Mouse (Mus musculus) erythroblast, adult 5-6 weeks (primary cell): ENCODE measurements around the gene Ncbp2. TPM values are rescaled to one million over a fixed set of nuclear protein-coding genes. Genes with fewer than 3 reads are reported as not detected.

Experiments
- ATAC-seq: replicated peaks from 2 replicates; pipeline ENCODE4 v1.8.0; 2016; ENCODE audit warnings: moderate number of reproducible peaks, mild to moderate bottlenecking, moderate TSS enrichment, inconsistent platforms; ENCODE audit not compliant: poor library complexity, low FRiP score, severe bottlenecking
- total RNA-seq, 2 experiments: library from RNA; stranded (forward) in 1 of 2; stranded (reverse) in 1 of 2; fragments of 150-400 nt in 1 of 2; fragments of 200-764, 138-1000 nt in 1 of 2; gene quantifications; 2 replicates each; pipeline versions ENCODE4 v1.2.3 to v1.2.4; 2015 to 2017; ENCODE audit warnings: low replicate concordance in 2 of 2

Gene Ncbp2
- total RNA-seq (2015; ENCODE audit: low replicate concordance) (3.1 and 11.7 TPM in 2 replicates), total RNA-seq (2017; ENCODE audit: low replicate concordance) (4.9 and 8.9 TPM in 2 replicates)

- peak; percentile 95 for ATAC-seq
These were observed at the start of gene Ncbp2, which contains the start of gene 0610012G03Rik for GRCm38 (mm10) chr16:31948345-31948774. Gene Ncbp2, plus strand, starts transcription at chr16:31948513. Gene 0610012G03Rik, minus strand, starts transcription at chr16:31948494.

- ATAC-seq = no peak
These were observed 49.6 kb upstream of the Ncbp2 start for GRCm38 (mm10) chr16:31898546-31899326.

GRCm38 (mm10) chr16:31901886-31902285 lies 46.4 kb upstream of the Ncbp2 start:
- ATAC-seq = no peak

GRCm38 (mm10) chr16:31903239-31903638 lies 45.1 kb upstream of the Ncbp2 start:
- no peak for ATAC-seq

GRCm38 (mm10) chr16:31905331-31905730 lies 43.0 kb upstream of the Ncbp2 start:
- 0 out of 2 replicates have a peak, but pooled peaks have one; percentile 44 for ATAC-seq

GRCm38 (mm10) chr16:31905891-31906825 lies 42.2 kb upstream of the Ncbp2 start:
- no peak for ATAC-seq

GRCm38 (mm10) chr16:31906896-31907295 lies 41.4 kb upstream of the Ncbp2 start:
- ATAC-seq = no peak

GRCm38 (mm10) chr16:31908959-31909358 lies 39.4 kb upstream of the Ncbp2 start:
- ATAC-seq = no peak

- ATAC-seq = no peak
These were observed 37.9 kb upstream of the Ncbp2 start for GRCm38 (mm10) chr16:31910281-31910847.

- no peak for ATAC-seq
These were observed 30.5 kb upstream of the Ncbp2 start for GRCm38 (mm10) chr16:31917776-31918175.

- peak; percentile 79 for ATAC-seq
These were observed 30.0 kb upstream of the Ncbp2 start for GRCm38 (mm10) chr16:31918248-31918724.

- ATAC-seq = no peak
These were observed 23.9 kb upstream of the Ncbp2 start for GRCm38 (mm10) chr16:31924368-31924767.

GRCm38 (mm10) chr16:31926091-31926490 lies 22.2 kb upstream of the Ncbp2 start:
- ATAC-seq = no peak

- no peak for ATAC-seq
These were observed 21.6 kb upstream of the Ncbp2 start for GRCm38 (mm10) chr16:31926547-31927182.

GRCm38 (mm10) chr16:31927412-31927811 lies 20.9 kb upstream of the Ncbp2 start:
- no peak for ATAC-seq

GRCm38 (mm10) chr16:31931330-31931729 lies 17.0 kb upstream of the Ncbp2 start:
- ATAC-seq = no peak

- no peak for ATAC-seq
These were observed 16.1 kb upstream of the Ncbp2 start for GRCm38 (mm10) chr16:31932255-31932654.

- no peak for ATAC-seq
These were observed 15.2 kb upstream of the Ncbp2 start for GRCm38 (mm10) chr16:31932840-31933697.
